Mouse (Mus musculus) myocyte (in vitro differentiated cells): ENCODE results near the gene Itpr2. TPM values are rescaled to one million over a fixed set of nuclear protein-coding genes. Genes with fewer than 3 reads are reported as not detected.

Experiments used
- H3K27me3 ChIP-seq: one replicate; pipeline ENCODE4 v1.6.1; 2011; ENCODE audit not compliant: control insufficient read depth, insufficient read depth, insufficient read length
- H3K36me3 ChIP-seq: one replicate; pipeline ENCODE4 v1.6.1; 2011; ENCODE audit not compliant: control insufficient read depth, insufficient read depth
- H3K4me2 ChIP-seq: one replicate; pipeline ENCODE4 v1.6.1; 2011; ENCODE audit warnings: low read depth, control low read depth
- H3K4me3 ChIP-seq: one replicate; pipeline ENCODE4 v1.5.1; 2011; ENCODE audit warnings: mild to moderate bottlenecking, control low read depth, moderate library complexity
- H3K79me2 ChIP-seq: one replicate; pipeline ENCODE4 v1.6.1; 2011; ENCODE audit not compliant: control insufficient read depth, insufficient read depth
- H3ac ChIP-seq: one replicate; pipeline ENCODE4 v1.6.1; 2011; ENCODE audit not compliant: control insufficient read depth, insufficient read length
- CEBPB ChIP-seq: IDR thresholded peaks from 2 replicates; pipeline ENCODE4 v1.6.1; 2011; ENCODE audit warnings: mild to moderate bottlenecking, moderate library complexity; ENCODE audit not compliant: poor library complexity, insufficient read depth, severe bottlenecking
- E2F4 ChIP-seq: IDR thresholded peaks from one replicate; pipeline ENCODE4 v1.6.1; 2011; ENCODE audit warnings: mild to moderate bottlenecking, control low read depth, moderate library complexity; ENCODE audit not compliant: insufficient read depth
- MAX ChIP-seq: IDR thresholded peaks from one replicate; pipeline ENCODE4 v1.6.1; 2011; ENCODE audit warnings: low read depth, mild to moderate bottlenecking, control low read depth
- MYOD1 ChIP-seq, 3 experiments: IDR thresholded peaks; one replicate each; pipeline ENCODE4 v1.6.1; 2011; ENCODE audit warnings: control low read depth in 2 of 3, low read depth in 2 of 3, mild to moderate bottlenecking in 2 of 3, moderate library complexity in 1 of 3; ENCODE audit not compliant: insufficient read length in 2 of 3, control insufficient read depth in 1 of 3
- MYOG ChIP-seq, 3 experiments: IDR thresholded peaks; one replicate each; pipeline ENCODE4 v1.6.1; 2011; ENCODE audit warnings: control low read depth in 2 of 3, low read depth in 2 of 3, mild to moderate bottlenecking in 2 of 3; ENCODE audit not compliant: insufficient read length in 2 of 3, control insufficient read depth in 1 of 3, insufficient read depth in 1 of 3
- POLR2A ChIP-seq: IDR thresholded peaks from one replicate; pipeline ENCODE4 v1.6.1; 2011; ENCODE audit warnings: low read depth, mild to moderate bottlenecking, control low read depth, moderate library complexity; ENCODE audit not compliant: insufficient read length
- POLR2AphosphoS2 ChIP-seq: IDR thresholded peaks from one replicate; pipeline ENCODE4 v1.6.1; 2011; ENCODE audit warnings: low read depth, control low read depth; ENCODE audit not compliant: insufficient read length
- REST ChIP-seq: IDR thresholded peaks from one replicate; pipeline ENCODE4 v1.6.1; 2011; ENCODE audit warnings: mild to moderate bottlenecking, control low read depth, moderate library complexity; ENCODE audit not compliant: insufficient read depth, insufficient read length
- SRF ChIP-seq: IDR thresholded peaks from one replicate; pipeline ENCODE4 v1.6.1; 2011; ENCODE audit warnings: low read depth; ENCODE audit not compliant: control insufficient read depth, insufficient read length
- TCF12 ChIP-seq: IDR thresholded peaks from one replicate; pipeline ENCODE4 v1.6.1; 2011; ENCODE audit warnings: mild to moderate bottlenecking, control low read depth; ENCODE audit not compliant: poor library complexity, insufficient read depth, severe bottlenecking
- TCF3 ChIP-seq: IDR thresholded peaks from one replicate; pipeline ENCODE4 v1.6.1; 2011; ENCODE audit warnings: low read depth, control low read depth; ENCODE audit not compliant: insufficient read length
- USF1 ChIP-seq: IDR thresholded peaks from one replicate; pipeline ENCODE4 v1.6.1; 2011; ENCODE audit warnings: low read depth, mild to moderate bottlenecking, control low read depth, moderate library complexity
- polyA plus RNA-seq: library from polyadenylated mRNA; unstranded; fragments of >200 nt; fragmentation: generic; extraction: Trizol; gene quantifications from one replicate; pipeline ENCODE4 v1.2.1, GENCODE M21; 2012; ENCODE audit warnings: missing spikeins

Gene Itpr2
- polyA plus RNA-seq, 1 experiment: 4.7 TPM

DNA sequence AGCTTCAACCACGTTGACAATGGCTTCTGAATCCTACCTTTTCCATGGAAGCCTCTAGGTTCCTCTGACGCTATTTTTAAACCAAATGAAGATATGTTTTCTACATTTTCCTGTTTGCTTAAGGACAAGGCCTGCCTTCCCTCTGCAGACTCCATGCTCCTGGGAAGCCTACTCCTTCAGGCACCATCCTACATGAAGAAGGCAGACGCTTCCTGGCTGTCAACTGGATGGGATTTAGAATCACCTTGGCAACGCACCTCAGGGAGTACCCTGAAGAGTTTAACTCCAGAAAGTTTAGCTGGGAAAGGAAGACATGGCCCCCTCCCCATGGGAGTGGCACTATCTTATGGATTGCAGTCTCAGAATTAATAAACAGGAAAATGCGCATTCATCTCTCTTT lies 259.0 kb downstream of the Itpr2 start:
- TF ChIP-seq POLR2A: no peak
- TF ChIP-seq CEBPB: no peak
- TF ChIP-seq MYOG (IDR thresholded peaks at IDR 0.05; ENCODE audit: control insufficient read depth in 1 of 3, insufficient read depth in 1 of 3, insufficient read length in 2 of 3, low read depth in 2 of 3): no peak
- TF ChIP-seq MAX: no peak
- TF ChIP-seq TCF3: no peak
- no peak for TF ChIP-seq SRF
- no peak for TF ChIP-seq POLR2AphosphoS2
- TF ChIP-seq TCF12: no peak
- no peak for TF ChIP-seq REST
- no peak for TF ChIP-seq MYOD1 (IDR thresholded peaks at IDR 0.05; ENCODE audit: control insufficient read depth in 1 of 3, insufficient read length in 2 of 3, low read depth in 2 of 3)
- TF ChIP-seq USF1: no peak
- no peak for TF ChIP-seq E2F4
- no peaks in the 10 kb centered on the region for H3K79me2 ChIP-seq
- H3K4me2 ChIP-seq: no peak overlapping the region
- peaks cover 4% of the 10 kb centered on the region for H3K36me3 ChIP-seq
- no peaks in the 10 kb centered on the region for H3K27me3 ChIP-seq
- H3K4me3 ChIP-seq: no peak overlapping the region
- no peak overlapping the region for H3ac ChIP-seq

DNA sequence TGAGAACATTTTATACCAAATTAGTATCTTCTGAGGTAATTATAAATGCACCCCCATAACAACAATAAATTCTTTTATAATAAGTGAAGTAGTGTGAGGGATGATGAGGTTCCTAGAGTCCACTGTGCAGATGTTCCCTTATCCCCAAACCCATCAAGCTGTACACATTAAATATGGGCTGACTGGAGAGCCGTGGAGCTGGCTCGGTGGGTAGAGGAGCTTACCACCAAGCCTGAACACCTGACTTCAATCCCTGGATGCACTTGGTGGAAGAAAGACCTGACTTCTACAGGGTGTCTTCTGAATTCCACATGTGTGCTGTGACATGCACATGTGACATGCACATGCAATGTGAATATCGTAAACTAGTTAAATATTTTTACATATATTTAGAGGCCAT lies 260.7 kb downstream of the Itpr2 start:
- H3K36me3 ChIP-seq: peaks cover 8% of the 10 kb centered on the region
- no peak overlapping the region for H3K4me3 ChIP-seq
- no peaks in the 10 kb centered on the region for H3K79me2 ChIP-seq
- no peak overlapping the region for H3ac ChIP-seq
- H3K27me3 ChIP-seq: no peaks in the 10 kb centered on the region
- TF ChIP-seq MYOD1 (IDR thresholded peaks at IDR 0.05; ENCODE audit: control insufficient read depth in 1 of 3, insufficient read length in 2 of 3, low read depth in 2 of 3) (no peak), TCF3 (no peak), USF1 (no peak), E2F4 (no peak), POLR2AphosphoS2 (no peak)
- no peak overlapping the region for H3K4me2 ChIP-seq

DNA sequence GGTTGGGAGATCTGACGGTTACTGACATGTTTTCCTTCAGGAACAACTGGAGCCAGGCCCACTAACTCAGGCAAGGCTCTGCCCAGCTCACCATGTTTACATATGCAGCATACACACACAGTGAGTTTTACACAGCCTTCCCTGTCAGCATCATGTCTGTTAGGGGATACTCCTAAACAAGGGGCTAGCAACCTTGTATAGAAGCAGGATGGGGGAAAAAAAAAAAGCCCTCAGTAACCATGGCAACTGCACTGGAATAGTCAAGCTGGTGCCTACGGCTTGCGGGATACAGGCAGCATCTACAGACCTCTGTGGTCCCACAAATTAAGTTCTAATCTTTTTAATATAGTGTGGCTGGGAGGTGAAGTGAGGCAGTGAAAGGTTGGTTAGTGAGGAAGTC lies 266.9 kb downstream of the Itpr2 start:
- no peak overlapping the region for H3K4me3 ChIP-seq
- TF ChIP-seq E2F4: no peak
- no peak for TF ChIP-seq MYOG (IDR thresholded peaks at IDR 0.05; ENCODE audit: control insufficient read depth in 1 of 3, insufficient read depth in 1 of 3, insufficient read length in 2 of 3, low read depth in 2 of 3)
- TF ChIP-seq USF1: no peak
- TF ChIP-seq REST: no peak
- no peak for TF ChIP-seq CEBPB
- no peak for TF ChIP-seq SRF
- no peak for TF ChIP-seq POLR2A
- TF ChIP-seq MYOD1 (IDR thresholded peaks at IDR 0.05; ENCODE audit: control insufficient read depth in 1 of 3, insufficient read length in 2 of 3, low read depth in 2 of 3): no peak
- TF ChIP-seq POLR2AphosphoS2: no peak
- no peak for TF ChIP-seq TCF3
- no peaks in the 10 kb centered on the region for H3K79me2 ChIP-seq
- H3ac ChIP-seq: no peak overlapping the region
- peaks cover 8% of the 10 kb centered on the region for H3K36me3 ChIP-seq
- no peak overlapping the region for H3K4me2 ChIP-seq
- no peaks in the 10 kb centered on the region for H3K27me3 ChIP-seq

DNA sequence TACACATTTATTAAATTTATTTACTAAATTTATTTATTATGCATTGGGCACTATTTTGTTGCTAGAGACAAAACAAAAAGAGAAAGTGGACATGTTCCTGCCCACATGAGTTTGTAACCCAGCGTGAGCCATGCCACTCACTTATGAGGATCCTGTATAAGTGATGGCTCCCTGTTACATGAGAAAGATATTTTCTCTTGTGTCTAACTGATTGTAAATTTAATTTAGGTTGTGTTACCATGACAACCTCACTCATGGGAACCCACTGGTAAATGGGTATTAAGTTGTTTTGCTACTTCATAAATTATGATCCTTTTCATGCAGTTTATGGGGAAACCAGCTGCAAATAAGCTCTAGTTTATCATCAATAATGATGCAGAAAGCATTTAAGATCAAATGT lies 267.6 kb downstream of the Itpr2 start:
- TF ChIP-seq E2F4 (no peak), CEBPB (no peak), POLR2AphosphoS2 (no peak), TCF3 (no peak), MYOD1 (IDR thresholded peaks at IDR 0.05; ENCODE audit: control insufficient read depth in 1 of 3, insufficient read length in 2 of 3, low read depth in 2 of 3) (no peak), MYOG (IDR thresholded peaks at IDR 0.05; ENCODE audit: control insufficient read depth in 1 of 3, insufficient read depth in 1 of 3, insufficient read length in 2 of 3, low read depth in 2 of 3) (no peak), POLR2A (no peak), TCF12 (no peak), USF1 (no peak), MAX (no peak), REST (no peak), SRF (no peak)
- Histone ChIP-seq H3K36me3 (peaks cover 5% of the 10 kb centered on the region), H3ac (no peak overlapping the region), H3K27me3 (no peaks in the 10 kb centered on the region), H3K79me2 (no peaks in the 10 kb centered on the region), H3K4me3 (no peak overlapping the region), H3K4me2 (no peak overlapping the region)

DNA sequence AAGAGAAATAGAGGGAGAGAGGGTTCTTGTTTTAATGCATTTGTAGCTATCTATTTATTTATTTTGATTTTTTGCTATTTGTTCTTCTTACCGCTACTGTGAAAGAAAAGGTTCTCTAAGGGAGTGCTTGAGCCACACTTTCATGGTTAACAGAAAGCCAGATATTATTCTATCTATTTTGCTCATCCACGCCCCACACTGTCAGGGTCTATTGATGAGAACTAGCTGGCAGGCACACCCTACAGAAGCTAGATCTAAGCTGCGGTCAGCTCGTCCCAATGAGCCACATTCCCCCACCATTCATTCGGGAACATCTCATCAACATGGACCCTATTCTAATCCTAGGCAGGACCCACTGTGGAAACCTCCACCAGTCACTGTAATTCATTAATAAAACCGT lies 271.1 kb downstream of the Itpr2 start:
- Histone ChIP-seq H3ac (no peak overlapping the region), H3K27me3 (no peaks in the 10 kb centered on the region), H3K4me2 (no peak overlapping the region), H3K79me2 (no peaks in the 10 kb centered on the region), H3K36me3 (peaks cover 9% of the 10 kb centered on the region), H3K4me3 (no peak overlapping the region)
- TF ChIP-seq POLR2AphosphoS2 (no peak), USF1 (no peak), MYOD1 (IDR thresholded peaks at IDR 0.05; ENCODE audit: control insufficient read depth in 1 of 3, insufficient read length in 2 of 3, low read depth in 2 of 3) (no peak), TCF3 (no peak), MYOG (IDR thresholded peaks at IDR 0.05; ENCODE audit: control insufficient read depth in 1 of 3, insufficient read depth in 1 of 3, insufficient read length in 2 of 3, low read depth in 2 of 3) (no peak), REST (no peak), SRF (no peak)
